Mouse (Mus musculus): Measurements from ENCODE around the gene Ikzf3.

Gene Ikzf3

GRCm38 (mm10) chr11:98545711-98546231, at the start of gene Ikzf3:
Ikzf3 (minus strand) TSS chr11:98546031.
- peak; percentile 23 to 73 for DNase-seq (ENCODE audit: inconsistent age in 2 of 2, low spot score in 1 of 2)

- no peak for DNase-seq (ENCODE audit: inconsistent age in 2 of 2, low spot score in 1 of 2)
These were observed 49.6 kb upstream of the Ikzf3 start for GRCm38 (mm10) chr11:98595473-98595872.

- no peak for DNase-seq (ENCODE audit: inconsistent age in 2 of 2, low spot score in 1 of 2)
These were observed 49.2 kb upstream of the Ikzf3 start for GRCm38 (mm10) chr11:98595021-98595420.

- no peak for DNase-seq (ENCODE audit: inconsistent age in 2 of 2, low spot score in 1 of 2)
These were observed 45.0 kb upstream of the Ikzf3 start for GRCm38 (mm10) chr11:98590548-98591445.

GRCm38 (mm10) chr11:98589306-98589705, 43.5 kb upstream of the Ikzf3 start:
- no peak for DNase-seq (ENCODE audit: inconsistent age in 2 of 2, low spot score in 1 of 2)

GRCm38 (mm10) chr11:98588833-98589281, 43.0 kb upstream of the Ikzf3 start:
- DNase-seq (ENCODE audit: inconsistent age in 2 of 2, low spot score in 1 of 2), result peak; percentile 68 to 90

- DNase-seq (ENCODE audit: inconsistent age in 2 of 2, low spot score in 1 of 2), result peak; percentile 88 to 97
These were observed 42.1 kb upstream of the Ikzf3 start for GRCm38 (mm10) chr11:98587684-98588546.

GRCm38 (mm10) chr11:98586892-98587563, 41.2 kb upstream of the Ikzf3 start, which contains the start of gene Ormdl3:
Ormdl3 (minus strand) TSS chr11:98587368.
- DNase-seq (ENCODE audit: inconsistent age in 2 of 2, low spot score in 1 of 2), result peak; percentile 98 to 99

- DNase-seq (ENCODE audit: inconsistent age in 2 of 2, low spot score in 1 of 2), result peak in 1 of 2 experiments; percentile 79
These were observed 40.5 kb upstream of the Ikzf3 start for GRCm38 (mm10) chr11:98586087-98586891.

GRCm38 (mm10) chr11:98584629-98585177, 38.9 kb upstream of the Ikzf3 start:
- DNase-seq (ENCODE audit: inconsistent age in 2 of 2, low spot score in 1 of 2), result no peak

- DNase-seq (ENCODE audit: inconsistent age in 2 of 2, low spot score in 1 of 2), result peak in 1 of 2 experiments; percentile 28
These were observed 38.3 kb upstream of the Ikzf3 start for GRCm38 (mm10) chr11:98584146-98584545.

GRCm38 (mm10) chr11:98583571-98583970, 37.7 kb upstream of the Ikzf3 start:
- peak in 1 of 2 experiments; percentile 27 for DNase-seq (ENCODE audit: inconsistent age in 2 of 2, low spot score in 1 of 2)

- no peak for DNase-seq (ENCODE audit: inconsistent age in 2 of 2, low spot score in 1 of 2)
These were observed 37.4 kb upstream of the Ikzf3 start for GRCm38 (mm10) chr11:98583265-98583552.

GRCm38 (mm10) chr11:98582551-98583264, 36.9 kb upstream of the Ikzf3 start:
- DNase-seq (ENCODE audit: inconsistent age in 2 of 2, low spot score in 1 of 2), result no peak

- no peak for DNase-seq (ENCODE audit: inconsistent age in 2 of 2, low spot score in 1 of 2)
These were observed 36.2 kb upstream of the Ikzf3 start for GRCm38 (mm10) chr11:98582030-98582388.

- DNase-seq (ENCODE audit: inconsistent age in 2 of 2, low spot score in 1 of 2), result peak in 1 of 2 experiments; percentile 30
These were observed 35.6 kb upstream of the Ikzf3 start for GRCm38 (mm10) chr11:98581286-98582029.

GRCm38 (mm10) chr11:98580301-98581121, 34.7 kb upstream of the Ikzf3 start:
- DNase-seq (ENCODE audit: inconsistent age in 2 of 2, low spot score in 1 of 2), result peak; percentile 60 to 75

GRCm38 (mm10) chr11:98577776-98578175, 31.9 kb upstream of the Ikzf3 start:
- peak in 1 of 2 experiments; percentile 56 for DNase-seq (ENCODE audit: inconsistent age in 2 of 2, low spot score in 1 of 2)

Measured in adrenal gland, adult (tissue).